Mouse (Mus musculus): Measurements from ENCODE around the gene F2r.
A peak's percentile ranks its signal among the peaks of the same experiment; 100 is the strongest.

F2r gene

GRCm38 (mm10) chr13:95618309-95618712 is at the start of gene F2r:
F2r (minus strand) TSS chr13:95618487.
- DNase-seq, result peak; percentile 93

DNA sequence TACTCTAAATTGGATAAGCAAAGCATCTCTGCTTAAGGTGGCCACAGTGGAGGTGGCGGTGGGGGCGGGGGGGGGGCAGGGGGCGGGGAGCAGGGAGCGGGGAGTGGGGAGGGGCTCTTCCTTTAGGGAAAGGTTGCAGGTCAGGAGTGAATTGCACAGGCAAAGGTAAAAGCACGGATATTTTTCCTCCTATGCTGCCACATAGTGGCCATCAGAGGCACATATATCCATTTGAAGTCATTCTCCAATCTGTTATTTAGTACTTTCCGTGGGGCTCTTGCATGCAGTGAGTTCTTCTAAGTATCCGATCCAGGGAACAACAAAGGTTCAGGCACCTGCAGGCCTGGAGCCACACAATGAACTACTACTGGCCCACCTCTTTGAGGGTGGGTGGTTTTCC is 49.0 kb upstream of the F2r start:
- DNase-seq, result no peak

DNA sequence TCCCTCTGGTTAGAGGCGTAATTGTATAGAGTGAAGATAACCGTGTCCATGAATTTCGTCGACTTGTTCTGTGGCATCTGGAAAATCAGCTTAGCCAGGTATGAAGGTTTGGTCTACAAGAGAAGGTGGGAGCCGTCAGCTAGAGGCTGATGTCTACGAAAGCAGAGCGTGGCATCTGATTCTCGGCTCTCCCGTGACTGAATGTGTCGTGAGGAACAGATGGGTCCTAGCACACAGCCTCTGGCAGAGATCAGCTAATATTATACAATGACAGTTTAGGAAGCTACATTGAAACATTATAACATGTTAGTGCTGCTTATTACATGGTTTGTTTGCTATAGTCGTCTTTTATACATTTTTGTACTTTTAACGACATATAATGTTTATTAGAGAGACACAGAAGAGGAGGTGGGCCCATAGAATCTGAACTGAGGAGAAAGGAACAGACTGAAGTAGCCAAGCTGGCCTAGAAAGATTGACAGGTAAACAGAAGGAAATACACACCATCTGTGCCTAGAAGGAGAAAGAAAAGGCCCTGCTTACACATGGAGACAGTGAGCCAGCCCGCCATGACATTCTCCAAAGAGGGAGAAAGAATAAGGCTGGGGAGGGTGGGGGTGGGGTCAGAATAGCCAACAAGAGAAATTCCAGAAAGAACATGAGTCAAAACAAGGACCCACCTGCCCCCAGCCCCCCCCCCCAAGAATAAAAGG is 47.5 kb upstream of the F2r start:
- DNase-seq, result no peak

- no peak for DNase-seq
These were observed 45.5 kb upstream of the F2r start for GRCm38 (mm10) chr13:95663834-95664233.

GRCm38 (mm10) chr13:95659432-95659831 is 41.1 kb upstream of the F2r start:
- no peak for DNase-seq

- DNase-seq, result peak; percentile 68
These were observed 38.9 kb upstream of the F2r start for GRCm38 (mm10) chr13:95657171-95657570.

GRCm38 (mm10) chr13:95655284-95655683 is 37.0 kb upstream of the F2r start:
- DNase-seq, result peak; percentile 33

- no peak for DNase-seq
These were observed 35.4 kb upstream of the F2r start for GRCm38 (mm10) chr13:95653696-95654095.

GRCm38 (mm10) chr13:95651870-95652668 is 33.8 kb upstream of the F2r start:
- DNase-seq, result no peak

- DNase-seq, result no peak
These were observed 31.7 kb upstream of the F2r start for GRCm38 (mm10) chr13:95649941-95650340.

- no peak for DNase-seq
These were observed 29.0 kb upstream of the F2r start for GRCm38 (mm10) chr13:95647248-95647647.

DNA sequence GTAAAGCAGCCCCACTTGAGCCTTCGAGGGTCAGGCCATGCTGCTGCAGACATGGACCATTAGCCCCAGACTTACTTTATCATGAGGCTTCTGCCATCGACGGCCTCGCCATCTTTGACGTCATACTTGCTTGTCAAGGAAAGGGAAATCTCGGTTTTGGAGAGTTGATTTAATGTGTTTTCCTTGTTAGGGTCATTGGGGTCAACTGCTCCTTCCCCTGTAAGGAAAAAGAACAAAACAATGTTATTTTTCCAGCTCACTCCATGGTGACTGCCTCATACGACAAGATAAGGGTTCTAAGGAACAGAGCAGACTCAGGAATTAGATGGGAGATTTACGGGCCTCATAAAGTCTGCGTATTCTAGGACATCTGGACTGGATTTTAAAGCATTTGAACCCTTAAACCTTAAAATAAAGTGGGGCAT is 28.4 kb upstream of the F2r start:
- DNase-seq, result no peak

GRCm38 (mm10) chr13:95643740-95644139 is 25.5 kb upstream of the F2r start:
- no peak for DNase-seq

DNA sequence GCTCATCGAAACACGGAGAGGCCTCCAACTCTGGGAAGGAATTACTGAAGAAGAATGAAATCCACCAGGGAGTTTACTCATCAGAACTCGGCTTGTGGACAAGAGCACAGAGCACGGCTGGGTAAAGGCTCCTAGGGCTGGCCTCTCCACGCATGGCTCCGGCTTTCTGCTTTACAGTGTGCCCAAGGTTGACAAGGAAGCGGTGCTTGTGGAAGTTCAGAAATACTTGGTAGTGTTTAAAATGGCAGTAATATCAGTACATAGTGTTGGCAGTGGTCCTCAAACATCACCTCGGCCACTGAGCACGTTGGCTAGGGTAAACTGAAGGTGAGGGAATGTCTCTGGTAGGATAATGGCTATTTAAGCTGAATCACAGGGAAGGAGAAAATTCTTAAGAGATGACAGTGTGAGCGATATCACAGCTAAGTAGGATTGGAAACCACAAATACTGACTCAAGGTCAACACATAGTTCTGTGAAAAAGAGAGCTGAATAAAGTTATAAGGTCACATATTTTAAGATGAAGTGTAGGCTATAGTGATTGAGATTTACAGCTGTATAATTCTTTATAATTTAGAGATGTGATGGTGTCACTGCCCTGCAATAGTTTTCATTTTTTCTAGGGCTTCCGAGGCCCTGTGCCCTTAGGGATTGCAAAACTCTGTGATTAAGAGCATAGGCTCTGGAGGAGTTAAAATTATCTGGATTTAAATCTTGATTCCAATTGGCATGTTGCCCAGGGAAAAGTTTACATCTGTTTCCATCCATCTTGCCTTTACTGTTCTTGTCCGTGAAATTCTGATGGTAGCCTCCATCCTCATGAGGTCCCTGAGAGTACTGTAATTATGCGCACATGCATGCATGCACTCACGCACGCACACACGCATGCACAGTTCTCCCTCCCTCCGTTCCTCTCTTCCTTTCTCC is 23.0 kb upstream of the F2r start:
- no peak for DNase-seq

DNA sequence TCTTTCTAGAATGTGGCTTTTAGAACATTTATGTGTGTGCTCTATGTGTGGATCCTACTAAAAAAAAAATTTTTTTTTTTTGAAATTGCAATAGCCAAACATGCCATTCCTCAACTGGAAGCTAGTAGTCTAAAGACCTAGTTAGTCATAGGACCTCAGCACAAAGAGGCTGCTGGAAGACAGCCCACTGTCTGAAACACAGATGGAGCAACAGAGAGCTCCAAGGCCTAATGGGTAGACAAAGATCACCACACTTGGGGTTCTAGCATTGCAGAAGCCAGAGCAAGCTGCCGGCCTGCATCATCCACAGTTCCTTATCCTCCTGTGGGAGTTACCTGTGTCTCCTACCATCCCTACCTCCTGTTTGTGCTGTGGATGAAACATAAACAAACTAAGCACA is 22.1 kb upstream of the F2r start:
- no peak for DNase-seq

- no peak for DNase-seq
These were observed 21.2 kb upstream of the F2r start for GRCm38 (mm10) chr13:95639336-95640116.

- peak; percentile 43 for DNase-seq
These were observed 20.6 kb upstream of the F2r start for GRCm38 (mm10) chr13:95638894-95639293.

- no peak for DNase-seq
These were observed 19.4 kb upstream of the F2r start for GRCm38 (mm10) chr13:95637737-95638136.

DNA sequence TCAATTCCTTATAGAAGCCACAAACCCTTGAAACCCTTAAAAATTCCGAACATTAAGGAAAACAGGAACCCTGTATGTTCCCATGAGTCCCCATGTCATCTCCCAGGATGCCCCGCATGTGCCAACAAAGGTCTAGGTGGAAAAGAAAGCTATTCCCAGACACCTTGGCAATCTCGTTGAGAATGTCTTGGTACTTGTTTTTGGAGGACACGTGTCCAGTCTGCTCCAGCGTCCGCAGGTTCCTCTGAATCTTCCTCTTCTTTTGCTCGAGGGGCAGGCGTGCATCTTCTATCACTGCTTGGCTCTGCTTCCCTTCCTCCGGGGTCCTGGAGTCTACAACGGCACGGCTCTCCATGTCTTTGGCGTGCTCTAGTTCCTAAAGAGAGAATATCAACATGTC is 17.0 kb upstream of the F2r start:
- no peak for DNase-seq

GRCm38 (mm10) chr13:95634451-95634850 is 16.2 kb upstream of the F2r start:
- no peak for DNase-seq

- DNase-seq, result no peak
These were observed 15.1 kb upstream of the F2r start for GRCm38 (mm10) chr13:95633384-95633783.

DNA sequence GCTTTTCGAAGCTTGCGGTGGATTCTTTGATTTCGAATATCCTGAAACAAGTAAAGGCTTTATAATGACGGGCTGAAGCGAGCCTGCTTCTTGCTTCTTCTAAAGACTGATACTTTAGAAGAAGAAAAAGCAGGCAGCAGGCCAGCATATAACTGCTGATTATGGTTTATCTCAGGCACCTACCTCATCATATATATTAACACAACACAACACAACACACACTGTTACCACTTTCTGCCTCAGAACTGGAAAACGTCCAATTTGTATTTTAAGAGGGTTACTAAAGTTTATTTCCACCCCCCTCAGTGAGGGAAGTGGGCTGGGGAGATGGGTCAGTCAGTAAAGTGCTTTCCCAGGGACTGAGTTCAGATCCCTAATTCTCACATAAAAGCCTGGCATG is 13.9 kb upstream of the F2r start:
- no peak for DNase-seq
